Mouse (Mus musculus) lung, postnatal 25 days (tissue): ENCODE measurements around the gene Hdac5.
A peak's percentile ranks its signal among the peaks of the same experiment; 100 is the strongest.

Experiments used
- DNase-seq: peaks from one replicate; pipeline ENCODE4 v3.0.0; 2022; ENCODE audit warnings: low spot score

Hdac5 gene

GRCm38 (mm10) chr11:102214430-102215156 is 15.4 kb downstream of the Hdac5 start:
- no peak for DNase-seq

- no peak for DNase-seq
Observed at GRCm38 (mm10) chr11:102211936-102212341, 18.0 kb downstream of the Hdac5 start.

GRCm38 (mm10) chr11:102211011-102211410 is 19.0 kb downstream of the Hdac5 start:
- DNase-seq = no peak

GRCm38 (mm10) chr11:102210185-102210584 is 19.8 kb downstream of the Hdac5 start:
- DNase-seq = no peak

GRCm38 (mm10) chr11:102209742-102210141 is 20.2 kb downstream of the Hdac5 start:
- peak; percentile 59 for DNase-seq

- DNase-seq = no peak
Observed at GRCm38 (mm10) chr11:102208846-102209245, 21.1 kb downstream of the Hdac5 start.

GRCm38 (mm10) chr11:102207825-102208777 is 21.9 kb downstream of the Hdac5 start:
- DNase-seq = no peak

- no peak for DNase-seq
Observed at GRCm38 (mm10) chr11:102206481-102206880, 23.5 kb downstream of the Hdac5 start.

GRCm38 (mm10) chr11:102201408-102201821 is 28.6 kb downstream of the Hdac5 start:
- DNase-seq = no peak

GRCm38 (mm10) chr11:102199856-102200255 is 30.1 kb downstream of the Hdac5 start:
- no peak for DNase-seq

GRCm38 (mm10) chr11:102198245-102198644 is 31.7 kb downstream of the Hdac5 start:
- no peak for DNase-seq

GRCm38 (mm10) chr11:102196018-102196797 is 33.8 kb downstream of the Hdac5 start:
- no peak for DNase-seq

- DNase-seq = no peak
Observed at GRCm38 (mm10) chr11:102193657-102194440, 36.1 kb downstream of the Hdac5 start.

- no peak for DNase-seq
Observed at GRCm38 (mm10) chr11:102190848-102191247, 39.1 kb downstream of the Hdac5 start.

- DNase-seq = peak; percentile 94
Observed at GRCm38 (mm10) chr11:102189461-102190436, 40.2 kb downstream of the Hdac5 start, which contains the start of gene G6pc3. Gene G6pc3 (plus strand): TSS chr11:102189620.

GRCm38 (mm10) chr11:102188980-102189379 is 41.0 kb downstream of the Hdac5 start:
- DNase-seq = no peak

GRCm38 (mm10) chr11:102186235-102186634 is 43.7 kb downstream of the Hdac5 start:
- DNase-seq = no peak

- no peak for DNase-seq
Observed at GRCm38 (mm10) chr11:102185677-102186076, 44.3 kb downstream of the Hdac5 start.

GRCm38 (mm10) chr11:102184646-102185495 is 45.1 kb downstream of the Hdac5 start, which contains the start of gene Lsm12:
Gene Lsm12 (minus strand): TSS chr11:102185296.
- DNase-seq = peak; percentile 96
